Comparison of ENCODE assay signal across 27 mouse cellular contexts in genomic region chr9:46643551-46643950, GRCm38 (mm10).
"Had no signal": no experiment of that assay in that cellular context is flagged by ENCODE, and none has a peak within 500 bp of the region (broad histone marks: within the 10 kb centered on the region; RNA-seq: fewer than 3 reads in every experiment).

No protein-coding gene starts in this region.

- H3K9ac ChIP-seq: heart, embryonic 13.5 days; heart, embryonic 15.5 days; hindbrain, embryonic 13.5 days; hindbrain, embryonic 15.5 days; kidney, embryonic 15.5 days; limb, embryonic 13.5 days; limb, embryonic 15.5 days; liver, embryonic 12.5 days; liver, embryonic 14.5 days had no signal

- H3K27me3 ChIP-seq: heart, embryonic 15.5 days; hindbrain, embryonic 13.5 days; hindbrain, embryonic 15.5 days; kidney, embryonic 15.5 days; limb, embryonic 15.5 days; liver, embryonic 12.5 days had no signal

- DNase-seq: gastrocnemius, postnatal 14 days; gastrocnemius, postnatal 36 days; heart, adult 11 months; heart, adult 2 months; heart, postnatal 14 days; heart, postnatal 36 days; kidney, adult 11 months; kidney, adult 2 months; kidney, adult 9 months; kidney, postnatal 14 days; kidney, postnatal 4 days; layer of hippocampus, postnatal 36 days; left cerebral cortex, postnatal 4 days had no signal

- H3K27ac ChIP-seq: heart, adult 2 months; heart, embryonic 13.5 days; heart, embryonic 15.5 days; hindbrain, embryonic 13.5 days; hindbrain, embryonic 15.5 days; hindbrain, postnatal 0 days; kidney, embryonic 15.5 days; kidney, postnatal 0 days; layer of hippocampus, adult 2 months; limb, embryonic 13.5 days; limb, embryonic 15.5 days; liver, embryonic 12.5 days; liver, embryonic 14.5 days had no signal

- H3K9me3 ChIP-seq: heart, embryonic 13.5 days; heart, embryonic 15.5 days; hindbrain, embryonic 13.5 days; hindbrain, embryonic 15.5 days; kidney, embryonic 15.5 days; limb, embryonic 13.5 days; limb, embryonic 15.5 days; liver, embryonic 12.5 days had no signal

- ATAC-seq: hindbrain, postnatal 0 days; intestine, embryonic 16.5 days; liver, embryonic 12.5 days had no signal

- H3K4me3 ChIP-seq: heart, adult 2 months; heart, embryonic 13.5 days; heart, embryonic 15.5 days; hindbrain, embryonic 13.5 days; hindbrain, embryonic 15.5 days; kidney, embryonic 15.5 days; layer of hippocampus, adult 2 months; limb, embryonic 13.5 days; limb, embryonic 15.5 days; liver, embryonic 12.5 days had no signal

- H3K4me1 ChIP-seq: heart, embryonic 15.5 days; kidney, embryonic 15.5 days; limb, embryonic 13.5 days; limb, embryonic 15.5 days; liver, embryonic 12.5 days had no signal

- H3K36me3 ChIP-seq: heart, embryonic 13.5 days; heart, embryonic 15.5 days; hindbrain, embryonic 13.5 days; hindbrain, embryonic 15.5 days; kidney, embryonic 15.5 days; limb, embryonic 13.5 days; limb, embryonic 15.5 days; liver, embryonic 12.5 days had no signal

- H3K4me2 ChIP-seq: heart, embryonic 11.5 days; heart, embryonic 13.5 days; heart, embryonic 15.5 days; hindbrain, embryonic 13.5 days; hindbrain, embryonic 15.5 days; kidney, embryonic 15.5 days; limb, embryonic 13.5 days; limb, embryonic 15.5 days; liver, embryonic 12.5 days had no signal
